Mouse (Mus musculus): ENCODE measurements around the gene Pdcd1lg2. TPM values are rescaled to one million over a fixed set of nuclear protein-coding genes. Genes with fewer than 3 reads are reported as not detected.

Pdcd1lg2 gene
- polyA plus RNA-seq, 1 experiment from 2014 or later = not detected

- 76% methylated on average over 4 of the region's 4 CpGs for WGBS
- ATAC-seq (ENCODE audit: low read depth) = no peak
These were observed 108.2 kb downstream of the Pdcd1lg2 start for GRCm38 (mm10) chr19:29518922-29519321.

More at GRCm38 (mm10) chr19:29518922-29519321, 108.2 kb downstream of the Pdcd1lg2 start:
- H3K36me3 ChIP-seq (ENCODE audit: control insufficient read depth, insufficient read depth, low read length) = no peaks in the 10 kb centered on the region; the same call in 1 of the 2 replicates
- peaks cover 14% of the 10 kb centered on the region for H3K4me1 ChIP-seq (replicated peaks; ENCODE audit: control insufficient read depth, insufficient read depth, low read length)
- no peak overlapping the region for H3K4me2 ChIP-seq (ENCODE audit: low read depth, low read length)
- no peaks in the 10 kb centered on the region; the same call in 1 of the 2 replicates for H3K9me3 ChIP-seq (ENCODE audit: control insufficient read depth, low read length)
- H3K27me3 ChIP-seq (ENCODE audit: control insufficient read depth, insufficient read depth, low read depth, low read length) = no peaks in the 10 kb centered on the region
- no peak overlapping the region for H3K9ac ChIP-seq (ENCODE audit: low read length)
- no peak overlapping the region for H3K27ac ChIP-seq (ENCODE audit: low read length)
- no peak overlapping the region for H3K4me3 ChIP-seq (ENCODE audit: low read length)

Other genes with a start within 250 kb of the Pdcd1lg2 start
- gene Jak2, start 159.1 kb upstream of the Pdcd1lg2 start, polyA plus RNA-seq (2015; fragmentation: Nextera tagmentation; extraction: Ambion mirVana) = 3.8 and 4.4 TPM in 2 replicates
- gene Insl6, start 85.6 kb upstream of the Pdcd1lg2 start, polyA plus RNA-seq (2015; fragmentation: Nextera tagmentation; extraction: Ambion mirVana) = 1.0 and 2.9 TPM in 2 replicates
- gene Rln1, start 76.2 kb upstream of the Pdcd1lg2 start, polyA plus RNA-seq (2015; fragmentation: Nextera tagmentation; extraction: Ambion mirVana) = 0.14 TPM in 1 of 2 replicates, not detected in the other
- gene Plgrkt, start 43.5 kb upstream of the Pdcd1lg2 start, polyA plus RNA-seq (2015; fragmentation: Nextera tagmentation; extraction: Ambion mirVana) = 56.0 and 61.2 TPM in 2 replicates
- 0.28 and 0.88 TPM in 2 replicates for gene Cd274, start 43.5 kb upstream of the Pdcd1lg2 start, polyA plus RNA-seq (2015; fragmentation: Nextera tagmentation; extraction: Ambion mirVana)
- gene Ric1, start 111.4 kb downstream of the Pdcd1lg2 start, polyA plus RNA-seq (2015; fragmentation: Nextera tagmentation; extraction: Ambion mirVana) = 12.3 and 13.5 TPM in 2 replicates
- 5.8 and 6.2 TPM in 2 replicates for gene Ermp1, start 237.5 kb downstream of the Pdcd1lg2 start, polyA plus RNA-seq (2015; fragmentation: Nextera tagmentation; extraction: Ambion mirVana)

All from lung, embryonic 16.5 days (tissue).